Mouse (Mus musculus) cerebellum, adult 2 months (tissue): ENCODE data around the gene Xcr1.

Source experiments
- CTCF ChIP-seq: fragments of 200-500 bp; IDR thresholded peaks from 2 replicates; pipeline ENCODE4 v1.5.1; 2011; ENCODE audit warnings: low read depth, mild to moderate bottlenecking, control low read depth, low read length, moderate library complexity, borderline replicate concordance; ENCODE audit not compliant: insufficient read depth
- POLR2A ChIP-seq: fragments of 200-500 bp; IDR thresholded peaks from 2 replicates; pipeline ENCODE4 v1.6.1; 2011; ENCODE audit warnings: low read length, control low read depth, borderline replicate concordance; ENCODE audit not compliant: insufficient read depth

GRCm38 (mm10) chr9:123849976-123850695 is 11.7 kb downstream of the Xcr1 start:
- TF ChIP-seq POLR2A = no peak
- TF ChIP-seq CTCF = no peak
